Mouse (Mus musculus) hindbrain, embryonic 10.5 days (tissue): ENCODE data around the gene Mrpl34. TPM values are rescaled to one million over a fixed set of nuclear protein-coding genes. Genes with fewer than 3 reads are reported as not detected.

Source experiments
- DNase-seq: peaks from one replicate; pipeline ENCODE4 v3.0.0-alpha.2; 2017; ENCODE audit warnings: low spot score
- H3K27ac ChIP-seq: fragments of 300-500 bp; sonication (generic); 2 replicates; pipeline ENCODE4 v1.5.1; 2016; ENCODE audit warnings: mild to moderate bottlenecking, moderate library complexity
- H3K27me3 ChIP-seq: fragments of 300-500 bp; sonication (generic); 2 replicates; pipeline ENCODE4 v1.6.1; 2016; ENCODE audit warnings: mild to moderate bottlenecking; ENCODE audit not compliant: poor library complexity, insufficient read depth, severe bottlenecking
- H3K36me3 ChIP-seq: fragments of 300-500 bp; sonication (generic); 2 replicates; pipeline ENCODE4 v1.6.1; 2016; ENCODE audit warnings: mild to moderate bottlenecking, moderate library complexity
- H3K4me1 ChIP-seq: fragments of 300-500 bp; sonication (generic); replicated peaks from 2 replicates; pipeline ENCODE4 v1.6.1; 2016; ENCODE audit warnings: mild to moderate bottlenecking
- H3K4me3 ChIP-seq: fragments of 300-500 bp; sonication (generic); 2 replicates; pipeline ENCODE4 v1.5.1; 2016; ENCODE audit warnings: mild to moderate bottlenecking, moderate library complexity
- H3K9me3 ChIP-seq: fragments of 300-500 bp; sonication (generic); 2 replicates; pipeline ENCODE4 v1.6.1; 2016; ENCODE audit warnings: mild to moderate bottlenecking, moderate library complexity
- WGBS: fragments of 180-500 bp; shearing (Covaris S2); methylation state at CpG from one replicate; pipeline ENCODE4 v1.1.7; 2016; 5-methylcytosine and 5-hydroxymethylcytosine counted together
- polyA plus RNA-seq: library from polyadenylated mRNA; unstranded; fragments of >200 nt; fragmentation: Nextera tagmentation; extraction: Ambion mirVana; gene quantifications from 2 replicates; pipeline ENCODE4 v1.2.1, GENCODE M21; 2016

The Mrpl34 gene
- polyA plus RNA-seq, 1 experiment from 2014 or later, result 249 TPM

- 83% methylated on average over 5 of the region's 5 CpGs for WGBS
- no peak for DNase-seq
- Histone ChIP-seq H3K27ac (no peak overlapping the region), H3K36me3 (peaks cover 69% of the 10 kb centered on the region), H3K9me3 (no peaks in the 10 kb centered on the region), H3K27me3 (no peaks in the 10 kb centered on the region), H3K4me3 (peak overlapping the region; percentile 96; the same call in 1 of the 2 replicates), H3K4me1 (peaks cover 35% of the 10 kb centered on the region)
Measured at GRCm38 (mm10) chr8:71470913-71471255, 6.1 kb downstream of the Mrpl34 start.

- 94% methylated on average over 17 of the region's 17 CpGs for WGBS
- Histone ChIP-seq H3K4me3 (no peak overlapping the region), H3K9me3 (no peaks in the 10 kb centered on the region), H3K27ac (no peak overlapping the region), H3K4me1 (peaks cover 43% of the 10 kb centered on the region), H3K27me3 (no peaks in the 10 kb centered on the region), H3K36me3 (peaks cover 62% of the 10 kb centered on the region)
- DNase-seq, result no peak
Measured at GRCm38 (mm10) chr8:71471861-71472260, 7.1 kb downstream of the Mrpl34 start.

GRCm38 (mm10) chr8:71472601-71473386, 8.0 kb downstream of the Mrpl34 start:
- Histone ChIP-seq H3K27ac (no peak overlapping the region), H3K4me3 (no peak overlapping the region), H3K36me3 (peaks cover 58% of the 10 kb centered on the region), H3K9me3 (no peaks in the 10 kb centered on the region), H3K27me3 (peaks cover 6% of the 10 kb centered on the region; the same call in 1 of the 2 replicates), H3K4me1 (peaks cover 52% of the 10 kb centered on the region)
- 82% methylated on average over 8 of the region's 8 CpGs for WGBS
- no peak for DNase-seq

- Histone ChIP-seq H3K4me1 (peaks cover 51% of the 10 kb centered on the region), H3K4me3 (no peak overlapping the region), H3K27ac (no peak overlapping the region), H3K9me3 (no peaks in the 10 kb centered on the region), H3K36me3 (peaks cover 71% of the 10 kb centered on the region), H3K27me3 (peaks cover 20% of the 10 kb centered on the region)
- DNase-seq, result no peak
- WGBS, result 95% methylated on average over 18 of the region's 18 CpGs
Measured at GRCm38 (mm10) chr8:71474344-71474743, 9.6 kb downstream of the Mrpl34 start.

DNA sequence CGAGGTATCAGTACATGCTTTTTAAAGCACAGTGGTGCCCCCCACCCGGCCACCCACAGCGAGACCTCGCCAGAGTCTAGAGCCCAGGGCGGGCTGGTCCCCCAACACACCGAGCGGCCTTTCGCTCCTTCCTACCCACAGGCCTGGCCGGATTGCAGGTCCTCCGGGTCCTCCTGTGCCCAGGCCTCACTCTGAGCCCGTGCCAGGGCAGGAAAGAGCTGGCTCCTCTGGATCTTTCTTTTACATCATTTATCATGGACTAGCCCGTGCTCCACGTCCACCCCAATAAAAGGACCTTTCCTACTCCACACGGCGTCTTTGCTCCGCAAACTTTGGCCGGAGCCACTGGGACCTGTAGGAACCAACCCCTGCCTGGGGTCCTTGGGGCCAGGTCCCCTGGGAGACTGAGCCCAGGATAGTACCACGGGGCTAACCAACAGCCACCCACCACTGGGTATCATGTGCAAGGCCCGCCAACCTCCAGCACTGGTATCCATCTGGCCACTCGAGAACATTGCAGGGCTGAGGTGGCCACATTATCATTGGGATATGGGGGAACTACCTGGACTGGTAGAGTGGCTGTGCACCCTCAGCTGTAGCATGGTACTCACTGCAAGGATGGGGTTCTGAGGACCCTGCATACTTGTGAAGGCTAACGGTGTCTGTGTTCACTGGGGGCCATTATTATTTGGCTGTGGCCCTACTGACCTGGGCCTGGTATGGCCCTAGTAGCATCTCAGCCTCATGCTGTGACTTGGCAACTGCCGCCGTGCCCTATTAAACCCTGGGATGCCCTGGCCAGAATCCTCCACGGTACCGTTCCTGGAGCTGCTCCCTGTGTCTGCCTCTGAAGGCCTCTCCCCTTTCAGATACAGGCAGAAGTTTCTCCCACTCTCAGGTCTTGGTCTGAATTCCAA, 10.3 kb downstream of the Mrpl34 start:
- Histone ChIP-seq H3K36me3 (peaks cover 78% of the 10 kb centered on the region), H3K4me3 (peak overlapping the region; percentile 65), H3K9me3 (no peaks in the 10 kb centered on the region), H3K27me3 (peaks cover 22% of the 10 kb centered on the region), H3K27ac (peak overlapping the region; percentile 89; the same call in 1 of the 2 replicates), H3K4me1 (peaks cover 45% of the 10 kb centered on the region)
- 88% methylated on average over 25 of the region's 25 CpGs for WGBS
- no peak for DNase-seq

DNA sequence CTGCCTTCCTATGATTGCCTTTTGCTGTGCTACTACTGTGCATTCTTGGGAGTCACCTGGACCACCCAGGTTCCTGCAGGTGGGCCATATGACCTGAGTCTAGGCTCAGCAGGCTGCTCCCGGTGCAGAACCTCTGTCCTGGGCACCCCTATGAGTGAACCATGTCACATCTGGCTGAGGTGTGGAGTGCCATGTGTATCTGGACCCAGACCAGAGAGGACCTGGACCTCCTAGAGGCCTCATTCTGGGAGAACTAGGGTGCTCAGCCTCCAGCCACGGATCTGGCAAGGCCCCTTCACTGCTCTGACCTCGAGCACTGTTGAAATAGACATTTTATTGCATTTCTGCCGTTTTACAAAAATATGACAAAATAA, 10.9 kb downstream of the Mrpl34 start:
- no peaks in the 10 kb centered on the region for H3K9me3 ChIP-seq
- no peak for DNase-seq
- peak overlapping the region; percentile 65 for H3K4me3 ChIP-seq
- H3K27ac ChIP-seq, result peak overlapping the region; percentile 89
- peaks cover 80% of the 10 kb centered on the region for H3K36me3 ChIP-seq
- peaks cover 42% of the 10 kb centered on the region for H3K4me1 ChIP-seq
- H3K27me3 ChIP-seq, result peaks cover 26% of the 10 kb centered on the region
- WGBS, result 34% methylated on average over 4 of the region's 4 CpGs

DNA sequence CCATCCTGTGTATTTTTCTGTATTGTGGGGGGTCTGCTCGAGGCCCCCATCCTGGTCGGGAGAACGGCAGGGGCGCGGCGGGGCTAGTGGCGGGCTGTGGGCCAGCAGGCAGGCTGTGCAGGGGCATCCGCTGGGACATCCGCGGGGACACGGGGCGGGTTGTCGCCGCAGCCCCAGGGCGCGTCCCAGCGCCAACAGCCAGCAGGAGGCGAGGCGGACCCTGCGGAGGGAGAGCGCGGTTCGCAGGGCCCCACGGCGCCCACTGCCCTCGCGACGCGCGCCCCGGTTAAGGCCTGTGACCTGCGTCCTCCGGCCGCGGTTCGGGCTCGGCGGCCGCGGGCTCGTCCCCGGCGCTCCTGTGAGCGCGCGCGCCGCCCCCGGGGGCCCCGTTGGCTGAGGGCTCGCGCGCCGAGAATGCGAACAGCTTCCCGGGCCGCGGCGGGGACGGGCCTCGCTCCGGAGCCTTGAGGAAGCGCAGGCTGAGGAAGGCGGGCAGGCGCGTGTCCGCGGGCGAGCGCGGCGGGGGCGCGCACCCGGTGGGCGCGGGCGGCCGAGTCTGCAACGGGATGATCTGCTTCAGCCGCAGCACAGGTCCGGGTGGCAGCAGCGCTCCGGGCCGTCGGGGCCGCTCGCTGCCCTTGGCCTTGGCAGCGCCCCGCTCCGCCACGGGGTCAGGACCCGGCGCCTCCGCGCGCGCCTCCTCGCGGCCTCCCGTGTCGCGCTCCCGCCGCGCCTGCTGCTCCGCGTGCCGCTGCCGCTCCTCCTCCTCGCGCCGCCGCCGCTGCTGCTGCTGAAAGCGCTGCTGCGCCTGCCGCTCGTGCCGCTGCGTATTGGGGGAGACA, 11.6 kb downstream of the Mrpl34 start:
- H3K27ac ChIP-seq, result peak overlapping the region; percentile 89
- DNase-seq, result peak; percentile 78
- peaks cover 80% of the 10 kb centered on the region for H3K36me3 ChIP-seq
- peaks cover 33% of the 10 kb centered on the region for H3K27me3 ChIP-seq
- H3K4me3 ChIP-seq, result peak overlapping the region; percentile 65
- under 1% methylated on average over 120 of the region's 121 CpGs for WGBS
- peaks cover 46% of the 10 kb centered on the region for H3K4me1 ChIP-seq
- H3K9me3 ChIP-seq, result no peaks in the 10 kb centered on the region

DNA sequence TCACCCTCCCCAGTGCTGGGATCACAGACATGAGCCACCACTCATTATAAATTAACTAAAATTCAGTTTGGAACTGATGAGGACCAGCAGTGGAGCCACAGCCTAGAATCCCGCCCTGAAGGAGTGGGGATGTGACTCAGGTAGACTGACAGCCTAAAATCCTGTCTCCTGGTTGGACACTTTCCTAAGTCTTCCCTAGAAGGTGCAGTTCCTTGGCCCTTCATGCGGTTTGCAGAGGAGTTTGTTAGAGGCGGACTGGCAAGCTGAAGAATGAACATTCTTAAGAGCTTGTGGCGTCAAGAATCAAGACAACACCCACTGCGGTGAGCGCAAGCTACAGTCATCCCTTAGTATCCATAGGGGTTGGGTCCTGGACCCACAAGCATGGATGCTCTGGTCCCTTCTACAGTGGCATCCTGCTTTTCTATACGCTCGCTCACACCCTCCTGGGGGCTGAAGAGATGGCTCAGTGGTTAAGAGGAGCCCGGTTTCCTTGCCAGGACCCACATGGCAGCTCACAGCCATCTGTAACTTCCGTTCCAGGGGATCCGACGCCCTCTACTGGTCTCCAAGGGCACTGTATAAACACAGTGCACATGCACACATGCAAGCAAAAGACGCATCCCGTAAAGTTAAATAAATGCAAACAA, 12.6 kb downstream of the Mrpl34 start:
- Histone ChIP-seq H3K27me3 (peaks cover 43% of the 10 kb centered on the region), H3K4me1 (peaks cover 54% of the 10 kb centered on the region), H3K36me3 (peaks cover 80% of the 10 kb centered on the region), H3K9me3 (no peaks in the 10 kb centered on the region), H3K4me3 (peak overlapping the region; percentile 65), H3K27ac (peak overlapping the region; percentile 89; the same call in 1 of the 2 replicates)
- peak; percentile 50 for DNase-seq
- 36% methylated on average over 14 of the region's 14 CpGs for WGBS

DNA sequence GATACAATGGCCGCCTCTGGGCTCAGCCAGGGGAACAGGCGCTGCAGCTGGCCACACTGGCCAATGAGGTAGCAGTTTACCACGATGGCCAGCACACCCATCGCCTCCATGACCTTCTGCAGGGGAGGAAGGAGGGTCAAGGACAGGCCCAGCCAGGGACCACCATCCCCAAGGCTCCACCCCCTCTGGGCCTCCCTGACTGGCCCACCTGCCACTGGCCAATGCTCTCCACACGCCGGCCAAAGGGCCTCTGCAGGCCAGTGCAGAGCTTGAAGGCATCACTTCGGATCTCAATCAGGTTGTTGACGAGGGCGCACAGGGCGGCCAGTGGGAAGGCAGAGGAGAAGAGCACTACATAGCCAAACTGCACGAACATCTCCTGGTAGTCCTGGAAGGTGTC, 14.2 kb downstream of the Mrpl34 start:
- no peak for DNase-seq
- peaks cover 80% of the 10 kb centered on the region for H3K36me3 ChIP-seq
- peaks cover 44% of the 10 kb centered on the region for H3K27me3 ChIP-seq
- H3K4me3 ChIP-seq, result peak overlapping the region; percentile 16; the same call in 1 of the 2 replicates
- no peak overlapping the region for H3K27ac ChIP-seq
- peaks cover 61% of the 10 kb centered on the region for H3K4me1 ChIP-seq
- WGBS, result 94% methylated on average over 11 of the region's 11 CpGs
- no peaks in the 10 kb centered on the region for H3K9me3 ChIP-seq

DNA sequence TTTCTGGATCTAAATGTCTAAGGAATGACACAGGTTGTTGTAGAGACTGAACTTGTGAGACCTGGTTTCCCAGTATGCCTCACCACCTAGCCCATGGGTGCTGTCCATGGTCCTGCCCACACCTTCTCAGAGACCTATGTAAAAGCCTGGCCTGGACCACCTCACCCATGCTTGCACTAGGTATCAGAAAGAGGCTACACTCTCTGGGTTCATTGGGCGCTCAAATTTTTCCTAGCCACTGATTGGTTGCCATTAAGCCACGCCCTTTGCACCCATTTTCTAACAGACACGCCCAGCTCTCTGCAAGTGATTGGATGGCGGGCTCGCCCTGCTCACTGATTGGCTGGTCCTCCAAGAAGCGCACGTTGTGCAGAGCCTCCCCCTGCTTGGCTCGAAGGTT, 19.2 kb downstream of the Mrpl34 start:
- H3K36me3 ChIP-seq, result peaks cover 59% of the 10 kb centered on the region
- H3K4me1 ChIP-seq, result peaks cover 61% of the 10 kb centered on the region
- 53% methylated on average over 8 of the region's 8 CpGs for WGBS
- H3K9me3 ChIP-seq, result no peaks in the 10 kb centered on the region
- peaks cover 32% of the 10 kb centered on the region for H3K27me3 ChIP-seq
- H3K4me3 ChIP-seq, result 0 out of 2 replicates have a peak overlapping the region, but pooled peaks have one; percentile 97
- DNase-seq, result peak; percentile 52
- H3K27ac ChIP-seq, result no peak overlapping the region

GRCm38 (mm10) chr8:71484736-71485135, 20.0 kb downstream of the Mrpl34 start:
- H3K4me1 ChIP-seq, result peaks cover 68% of the 10 kb centered on the region
- no peaks in the 10 kb centered on the region for H3K9me3 ChIP-seq
- peak overlapping the region; percentile 97 for H3K4me3 ChIP-seq
- WGBS, result 92% methylated on average over 19 of the region's 19 CpGs
- H3K36me3 ChIP-seq, result peaks cover 51% of the 10 kb centered on the region
- H3K27me3 ChIP-seq, result peaks cover 26% of the 10 kb centered on the region
- no peak for DNase-seq
- 0 out of 2 replicates have a peak overlapping the region, but pooled peaks have one; percentile 99 for H3K27ac ChIP-seq
